Mouse (Mus musculus) T-helper 1 cell (primary cell): Measurements from ENCODE around the gene Sars2.

ENCODE experiments used
- in situ Hi-C: fragments of 300-600 bp; cut with MboI, MseI; formaldehyde crosslinking; loops from one replicate; pipeline ENCODE4 v1.15.1; 2025; ENCODE audit warnings: high pct_unique_total_duplicates

Sars2 gene

DNA sequence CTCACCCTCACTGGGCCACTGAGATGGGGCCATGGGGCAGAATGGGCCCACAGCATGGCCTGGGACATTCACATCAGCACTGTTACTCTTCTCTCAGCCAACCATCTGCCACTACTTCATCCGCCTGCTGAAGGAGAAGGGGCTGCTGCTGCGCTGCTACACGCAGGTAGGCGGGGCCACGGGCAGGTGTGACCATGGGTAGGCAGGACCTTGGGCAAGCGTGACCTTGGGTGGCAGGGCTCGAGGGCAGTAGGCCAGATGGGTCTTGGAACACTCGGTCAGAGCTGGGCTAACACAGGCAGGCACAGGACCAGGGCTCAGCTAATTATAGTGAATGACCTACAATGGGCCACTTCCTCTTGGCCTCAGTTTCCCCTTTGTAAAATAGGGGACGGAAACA lies 37.0 kb downstream of the Sars2 start:
- in situ Hi-C loops = no loop called here

DNA sequence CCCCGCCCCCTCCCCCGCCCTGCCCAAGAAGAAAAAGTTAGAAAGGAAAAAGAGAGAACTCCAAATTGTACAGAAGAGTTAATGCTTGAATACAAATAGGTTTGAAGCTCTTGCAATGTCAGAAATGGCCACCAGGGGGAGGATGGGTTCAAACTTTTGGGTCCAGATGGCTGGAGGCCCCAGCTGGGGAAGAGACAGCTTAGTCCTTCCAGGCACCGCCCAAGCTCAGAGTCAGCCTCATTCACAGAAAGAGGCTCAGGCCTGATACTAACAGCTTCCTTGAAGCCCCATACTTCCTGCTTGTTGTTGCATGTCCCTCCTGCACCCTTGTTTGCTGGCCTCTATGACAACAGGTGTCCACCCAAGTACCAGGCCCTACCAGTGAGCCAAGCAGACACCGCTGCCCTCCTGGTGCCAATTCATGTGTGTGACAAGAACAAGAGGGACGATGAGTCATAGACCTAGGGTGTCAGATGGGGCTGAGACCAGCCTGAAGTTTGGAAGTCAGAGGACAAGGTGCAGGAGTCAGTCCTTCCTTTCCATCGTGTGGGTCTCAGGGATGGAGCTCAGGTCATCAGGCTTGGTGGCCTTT lies 38.4 kb downstream of the Sars2 start:
- in situ Hi-C loops = no loop called here

DNA sequence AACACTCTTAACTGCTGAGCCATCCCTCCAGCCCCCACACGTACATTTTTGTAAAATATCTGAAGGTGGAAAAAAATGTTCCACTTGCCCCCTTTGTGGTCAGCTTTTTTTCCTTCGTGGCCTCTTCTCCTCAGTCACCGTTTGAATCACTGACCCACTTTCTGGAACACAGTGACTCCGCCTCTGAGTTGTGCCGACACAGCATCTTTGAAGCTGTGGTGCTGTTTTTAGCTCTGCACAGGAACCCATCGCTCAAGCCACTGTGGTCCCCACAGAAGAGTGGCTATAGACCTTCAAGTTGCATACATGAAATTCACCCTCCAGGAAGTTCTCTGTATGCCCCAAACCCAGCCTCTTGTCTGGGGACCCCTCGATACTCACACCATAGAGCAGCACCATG lies 39.1 kb downstream of the Sars2 start:
- in situ Hi-C loops = no loop called here

- in situ Hi-C loops = no loop called here
Measured at GRCm38 (mm10) chr7:28781261-28781663, 39.5 kb downstream of the Sars2 start.

DNA sequence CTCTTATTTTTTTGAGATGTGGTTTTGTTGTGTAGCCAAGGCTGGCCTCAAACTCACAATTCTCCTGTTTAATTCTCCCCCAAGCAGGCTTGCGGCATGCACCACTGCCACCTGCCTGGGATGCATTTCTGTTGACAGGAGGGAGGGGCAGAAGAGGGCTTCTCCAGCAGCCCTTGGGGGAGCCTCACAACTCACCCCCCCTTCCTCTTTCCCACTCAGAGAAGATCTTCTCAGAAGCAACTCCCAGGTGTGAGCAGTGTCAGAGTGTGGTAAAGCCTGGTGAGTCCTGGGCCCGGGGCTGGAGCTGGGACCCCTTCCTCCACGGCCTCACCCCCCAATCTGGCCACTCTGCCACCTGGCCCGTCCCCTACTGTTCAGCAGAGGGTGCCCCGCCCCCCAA lies 43.4 kb downstream of the Sars2 start:
- in situ Hi-C loops = no loop called here

DNA sequence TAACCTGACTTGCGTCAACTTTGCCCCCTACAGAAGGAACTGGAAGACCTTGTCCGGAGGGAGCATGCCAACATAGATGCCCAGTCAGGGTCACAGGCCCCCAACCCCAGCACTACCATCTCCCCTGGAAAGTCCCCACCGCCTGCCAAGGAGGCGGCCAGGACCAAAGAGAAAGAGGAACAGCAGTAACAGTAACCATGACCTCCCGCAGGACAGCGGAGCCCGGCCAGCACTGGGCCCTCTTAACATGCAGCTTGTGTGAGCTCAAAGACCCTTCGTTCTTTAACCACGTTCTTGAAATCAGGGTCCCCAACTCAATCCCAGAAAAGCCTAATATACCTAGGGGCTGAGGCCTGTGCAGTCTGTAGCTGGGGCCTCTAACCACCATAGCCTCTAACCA lies 46.1 kb downstream of the Sars2 start:
- in situ Hi-C loops = no loop called here

GRCm38 (mm10) chr7:28788307-28789195 lies 46.8 kb downstream of the Sars2 start, which contains the start of gene Rinl:
Gene Rinl, plus strand, starts transcription at chr7:28788969.
- in situ Hi-C loops = no loop called here

DNA sequence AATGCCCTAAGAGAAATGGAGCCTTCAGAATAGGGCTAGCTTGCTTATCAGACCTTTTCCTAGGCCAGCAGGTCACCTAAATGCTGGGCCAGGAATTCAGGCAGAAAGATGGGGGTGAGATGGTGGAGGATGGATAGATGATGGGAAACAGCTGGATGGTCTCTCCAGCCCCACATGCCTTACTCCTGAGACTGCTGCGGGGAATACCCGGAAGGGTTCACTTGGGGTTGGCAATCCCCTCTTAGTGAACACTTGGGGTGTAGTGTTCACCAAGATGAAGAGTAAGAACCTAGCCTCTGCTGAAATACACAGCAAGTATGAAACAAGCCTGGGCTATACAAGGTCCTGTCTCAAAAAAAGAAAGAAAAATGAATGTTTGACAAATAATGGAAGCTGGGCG lies 47.4 kb downstream of the Sars2 start:
- in situ Hi-C loops = no loop called here

DNA sequence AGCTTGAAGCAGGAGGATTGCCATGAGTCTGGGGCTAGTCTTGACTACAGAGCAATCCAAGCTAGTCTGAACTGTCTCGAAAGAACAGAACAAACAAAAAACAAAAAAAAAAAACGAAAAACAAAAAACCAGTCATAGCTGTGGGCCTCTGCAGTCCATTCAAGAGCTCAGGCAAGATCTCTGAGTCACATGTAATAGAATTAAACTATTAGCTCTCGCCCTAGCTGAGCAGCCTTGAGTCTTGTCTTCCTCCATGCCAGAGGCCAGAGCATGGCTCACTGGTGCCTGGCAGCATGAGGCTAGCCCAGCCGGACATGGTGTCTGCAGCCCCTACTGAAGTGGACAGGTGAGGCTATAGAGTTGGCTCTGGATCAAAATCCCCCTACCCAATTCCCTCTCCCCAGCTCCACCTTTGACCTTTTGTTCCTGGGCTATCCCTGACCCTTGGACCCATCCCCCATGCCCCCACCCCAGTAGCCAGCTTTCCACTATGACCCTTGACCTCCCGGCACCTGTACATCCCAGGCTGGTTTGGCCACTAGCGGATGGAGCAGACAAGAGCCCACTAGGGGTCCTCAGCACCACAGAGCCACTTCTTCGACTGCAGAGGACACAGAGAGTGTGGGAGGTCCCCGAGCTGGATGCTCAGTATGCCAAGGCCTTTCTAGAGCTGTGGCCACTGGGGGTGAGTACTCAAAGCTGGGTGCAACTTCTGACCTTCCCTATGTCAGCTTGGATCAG lies 48.4 kb downstream of the Sars2 start:
- in situ Hi-C loops = loop anchor here (10.0 kb wide), 1 partner anchor 75 kb away; the partner anchor contains the start of gene Lgals7

DNA sequence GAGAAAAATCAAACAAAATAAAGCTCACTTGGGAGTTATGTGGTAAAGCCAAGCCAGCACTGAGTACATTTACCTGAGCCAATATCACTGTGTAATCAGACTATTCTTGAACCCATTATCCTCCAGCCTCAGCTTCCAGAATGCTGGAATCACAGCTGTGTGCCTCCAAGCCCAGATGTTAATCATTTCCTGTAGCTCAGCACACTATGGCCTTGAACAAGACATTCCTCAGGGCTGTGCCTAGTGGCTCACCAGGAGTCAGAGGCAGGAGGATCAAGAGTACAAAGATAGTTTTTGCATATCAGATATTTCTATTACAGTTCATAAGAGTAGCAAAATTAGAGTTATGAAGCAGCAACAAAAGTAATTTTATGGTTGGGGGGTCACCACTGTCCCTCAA lies 49.9 kb downstream of the Sars2 start:
- in situ Hi-C loops = loop anchor here (10.0 kb wide), 1 partner anchor 73 kb away; the partner anchor contains the start of gene Lgals7

DNA sequence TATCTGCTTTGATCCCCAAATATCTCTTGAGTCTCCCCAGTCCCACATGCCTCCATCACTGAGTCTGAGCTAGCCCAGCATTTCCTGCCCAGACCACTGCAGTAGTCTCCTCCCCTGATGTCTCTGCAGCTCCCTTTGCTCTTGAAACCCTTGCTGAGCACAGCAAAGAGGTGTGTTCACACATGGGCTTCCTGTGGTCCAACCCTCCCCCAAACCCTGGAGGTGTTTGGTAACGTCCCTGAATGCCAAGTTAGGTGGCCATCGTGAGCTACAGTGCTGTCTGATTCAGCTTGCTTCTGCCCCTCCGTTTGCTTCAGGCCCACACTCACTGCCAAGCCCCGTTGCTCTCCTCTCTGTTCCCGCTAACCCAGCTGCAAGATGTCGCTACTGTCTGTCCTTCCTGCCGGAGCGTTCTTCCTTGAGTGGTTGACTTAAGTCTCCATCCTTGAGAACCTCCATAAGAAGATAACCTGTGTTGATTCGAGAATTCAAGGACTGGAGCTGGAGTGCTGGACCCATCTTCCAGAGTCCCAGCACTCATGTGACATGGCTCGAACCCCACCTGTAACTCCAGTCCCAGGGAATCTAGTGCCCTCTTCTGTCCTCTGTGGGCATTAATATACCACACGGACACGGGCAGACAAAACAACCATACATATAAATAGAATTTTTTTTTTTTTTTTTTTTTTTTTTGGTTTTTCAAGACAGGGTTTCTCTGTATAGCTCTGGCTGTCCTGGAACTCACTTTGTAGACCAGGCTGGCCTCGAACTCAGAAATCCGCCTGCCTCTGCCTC lies 50.8 kb downstream of the Sars2 start:
- in situ Hi-C loops = loop anchor here (10.0 kb wide), 1 partner anchor 72 kb away; the partner anchor contains the start of gene Lgals7

- in situ Hi-C loops = loop anchor here (10.0 kb wide), 1 partner anchor 71 kb away; the partner anchor contains the start of gene Lgals7
Measured at GRCm38 (mm10) chr7:28793834-28794233, 52.0 kb downstream of the Sars2 start.

DNA sequence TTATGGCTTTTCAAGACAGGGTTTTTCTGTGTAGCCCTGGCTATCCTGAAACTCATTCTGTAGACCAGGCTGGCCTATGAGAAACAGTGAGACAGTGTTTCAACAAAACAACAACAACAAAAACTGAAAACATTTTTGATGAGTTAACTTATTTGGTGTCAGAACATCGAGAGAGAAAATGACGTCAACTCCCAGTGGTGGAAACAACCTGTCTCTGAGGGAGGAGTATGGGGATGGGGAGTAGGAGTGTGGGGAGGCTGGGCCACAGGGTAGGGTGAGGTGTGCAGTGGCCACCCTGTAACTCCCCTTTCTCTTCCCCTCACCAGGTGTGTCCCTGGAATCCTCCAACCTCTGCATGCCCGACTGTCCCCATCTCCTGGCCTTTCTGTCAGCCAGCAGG lies 52.7 kb downstream of the Sars2 start:
- in situ Hi-C loops = loop anchor here (10.0 kb wide), 1 partner anchor 70 kb away; the partner anchor contains the start of gene Lgals7

DNA sequence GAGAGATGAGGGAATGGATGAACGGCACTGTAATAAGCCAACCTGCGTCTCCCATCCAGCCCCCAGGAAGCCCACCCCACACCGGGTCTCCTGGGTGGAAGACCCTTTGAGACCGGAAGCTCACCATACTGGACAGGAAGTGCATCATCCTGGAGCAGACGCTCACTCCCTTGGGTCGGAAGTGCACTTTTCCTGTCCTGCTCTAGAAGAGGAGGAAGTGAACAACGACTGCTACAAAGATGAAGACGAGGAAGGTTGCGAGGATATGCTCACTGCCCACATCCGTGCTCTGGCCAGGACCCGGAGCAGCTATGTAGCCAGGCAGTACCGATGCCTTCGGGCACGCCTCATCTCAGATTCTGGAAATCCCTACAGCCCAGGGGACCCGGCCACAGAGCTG lies 54.0 kb downstream of the Sars2 start:
- in situ Hi-C loops = loop anchor here (10.0 kb wide), 1 partner anchor 69 kb away; the partner anchor contains the start of gene Lgals7

DNA sequence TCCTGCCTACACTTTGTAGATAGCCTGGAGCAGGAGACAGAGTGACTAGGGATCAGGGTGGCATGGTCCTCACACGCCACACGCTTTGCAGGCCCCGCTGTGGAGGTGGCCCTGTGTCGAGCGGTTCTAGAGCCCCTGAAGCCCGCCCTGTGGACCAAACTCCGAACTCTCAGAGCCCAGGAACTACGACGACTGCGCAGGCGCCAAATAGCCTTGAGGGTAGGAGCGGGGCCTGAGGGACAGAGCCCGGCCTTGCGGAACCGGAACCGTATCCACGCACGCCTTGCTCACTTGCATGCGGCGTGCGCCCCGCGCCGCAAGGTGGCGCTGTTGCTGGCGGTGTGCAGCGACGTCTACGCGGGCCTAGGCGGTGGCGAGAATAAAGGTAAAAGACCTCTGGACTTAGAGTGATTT lies 54.8 kb downstream of the Sars2 start:
- in situ Hi-C loops = loop anchor here (10.0 kb wide), 1 partner anchor 68 kb away; the partner anchor contains the start of gene Lgals7

- in situ Hi-C loops = loop anchor here (10.0 kb wide), 1 partner anchor 65 kb away; the partner anchor contains the start of gene Lgals7
Measured at GRCm38 (mm10) chr7:28799994-28800393, 58.2 kb downstream of the Sars2 start.

DNA sequence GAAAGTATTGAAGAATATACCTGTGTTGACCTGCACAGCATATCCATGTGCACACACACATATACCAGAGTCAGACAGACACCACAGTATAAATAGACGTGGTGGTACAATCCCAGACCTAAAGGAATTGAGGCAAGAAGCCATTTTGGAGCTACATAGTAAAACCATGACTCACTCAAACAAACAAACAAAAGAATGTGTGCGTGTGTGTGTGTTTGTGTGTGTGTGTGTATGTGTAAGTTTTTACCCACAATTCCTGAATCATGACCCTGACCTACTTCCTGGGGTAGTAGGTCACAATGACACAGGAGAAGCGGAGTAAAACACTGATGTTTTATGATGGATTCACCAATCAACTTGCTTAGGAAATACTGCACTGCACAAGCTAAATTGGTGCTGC lies 59.7 kb downstream of the Sars2 start:
- in situ Hi-C loops = no loop called here

DNA sequence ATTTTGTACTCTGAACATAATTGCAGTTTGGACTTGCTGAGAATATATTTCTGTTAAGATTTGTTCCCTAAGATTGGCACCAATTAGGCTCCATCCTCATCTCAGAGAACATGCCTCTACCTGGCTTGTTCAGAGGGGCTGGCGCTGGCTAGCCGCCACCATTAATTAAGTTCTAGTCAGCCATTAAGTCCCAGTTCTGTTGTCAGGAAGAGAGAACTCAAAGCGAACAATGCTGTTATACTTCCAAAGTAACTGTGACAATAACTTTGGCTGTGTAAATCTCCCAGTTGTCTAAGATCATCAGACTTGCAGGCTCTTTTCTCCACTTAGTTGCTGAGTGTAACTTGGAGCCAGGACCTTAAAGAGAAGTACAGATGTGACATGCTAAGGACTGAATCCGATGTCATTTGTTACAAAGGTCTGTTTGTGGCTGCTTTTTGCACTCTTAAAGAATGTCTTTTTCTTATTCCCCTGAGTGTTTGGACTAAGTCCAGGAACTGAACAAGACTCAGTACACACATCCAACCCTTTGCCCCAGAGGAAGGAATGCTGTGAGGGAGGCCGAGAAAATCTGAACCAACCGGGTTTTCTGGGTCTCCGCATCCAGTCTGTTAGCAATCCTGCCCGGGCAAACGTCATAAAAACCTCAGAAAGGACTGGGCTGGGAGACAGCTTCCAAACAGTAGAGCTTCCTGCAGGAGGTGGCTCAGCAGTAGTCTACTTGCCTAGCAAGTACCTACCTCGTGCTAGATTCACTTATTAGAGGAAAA lies 60.3 kb downstream of the Sars2 start:
- in situ Hi-C loops = no loop called here

DNA sequence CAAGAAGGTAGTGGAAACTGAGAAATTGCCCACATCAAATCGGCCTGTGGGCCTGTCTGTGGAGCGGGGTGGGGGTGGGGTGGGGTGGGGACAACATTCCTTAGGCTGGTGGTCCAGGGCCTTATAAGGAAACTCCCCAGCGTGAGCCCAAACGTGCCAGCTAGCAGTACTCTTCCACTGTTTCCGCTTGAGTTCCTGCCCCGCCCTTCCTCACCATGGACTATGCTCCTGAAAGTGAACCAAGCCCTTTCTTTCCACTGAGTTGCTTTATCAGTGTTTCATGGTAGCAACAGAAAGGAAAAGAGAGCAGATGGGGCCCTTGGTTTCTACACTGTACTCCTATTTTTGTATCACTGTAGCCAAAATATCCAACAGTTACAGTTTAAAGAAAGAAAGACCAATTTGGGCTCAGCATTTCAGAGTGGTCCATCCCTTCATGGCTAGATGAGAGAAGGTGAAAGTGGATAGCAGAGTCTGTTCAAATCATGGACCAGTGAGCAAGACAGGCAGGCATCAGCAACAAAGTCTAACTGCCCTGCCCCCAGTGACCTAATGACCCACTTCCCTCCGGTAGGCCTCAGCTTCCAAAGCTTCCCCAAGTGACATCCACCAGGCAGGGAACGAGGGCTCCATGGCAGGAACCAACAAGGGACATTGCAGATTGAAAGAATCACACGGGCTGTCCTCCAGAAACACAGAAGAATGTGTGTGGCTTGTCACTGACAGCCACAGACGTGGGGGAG lies 61.2 kb downstream of the Sars2 start:
- in situ Hi-C loops = no loop called here
